In the genomic region with DNA sequence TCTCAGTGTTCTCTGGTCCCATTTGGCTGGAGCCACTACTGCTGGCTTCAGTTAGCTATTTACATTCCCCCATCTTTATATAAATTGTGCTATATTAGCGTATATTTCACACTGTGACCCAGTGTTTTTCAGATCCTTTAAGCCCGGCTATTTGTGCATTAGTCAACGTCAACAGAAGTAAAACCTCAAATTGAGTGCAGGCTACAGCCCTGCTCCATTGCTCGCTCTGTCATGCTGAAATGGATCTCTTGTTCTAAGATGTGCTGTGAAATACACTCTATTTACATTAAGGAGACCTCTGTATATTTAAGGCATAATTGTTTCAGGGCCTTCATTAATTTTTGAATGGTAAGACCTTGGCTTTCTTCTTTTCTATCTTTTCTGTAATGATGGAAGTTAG, we compare ENCODE assay signal across 26 mouse cellular contexts.
DNase-seq lines count a peak whose midpoint lies in the region; ATAC-seq and TF ChIP-seq lines count a peak whose summit lies in the region.
"Had no signal": no experiment of that assay in that cellular context is flagged by ENCODE, and none has a peak within 500 bp of the region (broad histone marks: within the 10 kb centered on the region; RNA-seq: fewer than 3 reads in every experiment).

No protein-coding gene starts in this region.

- no peak overlapping the region for H3K4me3 ChIP-seq in embryonic facial prominence, embryonic 14.5 days (ENCODE audit: low read depth, low read length)
- H3K4me3 ChIP-seq in embryonic facial prominence, embryonic 10.5 days = no peak overlapping the region
- H3K4me3 ChIP-seq in intestine, embryonic 16.5 days (ENCODE audit: low read length) = no peak overlapping the region
- no peak overlapping the region for H3K4me3 ChIP-seq in intestine, embryonic 15.5 days (replicated peaks)
- no peak overlapping the region for H3K4me3 ChIP-seq in stomach, embryonic 14.5 days (ENCODE audit: low read depth, low read length)
- H3K4me3 ChIP-seq in stomach, postnatal 0 days (ENCODE audit: low read depth, low read length) = no peak overlapping the region
- H3K4me3 ChIP-seq: embryonic facial prominence, embryonic 15.5 days; gastrocnemius, adult 2 months; heart, embryonic 12.5 days; heart, embryonic 15.5 days had no signal

- H3K9me3 ChIP-seq in embryonic facial prominence, embryonic 14.5 days (ENCODE audit: control insufficient read depth, low read length) = no peaks in the 10 kb centered on the region
- no peaks in the 10 kb centered on the region for H3K9me3 ChIP-seq in embryonic facial prominence, embryonic 10.5 days
- H3K9me3 ChIP-seq in intestine, embryonic 16.5 days (ENCODE audit: control insufficient read depth, low read length) = no peaks in the 10 kb centered on the region
- H3K9me3 ChIP-seq in intestine, embryonic 15.5 days = no peaks in the 10 kb centered on the region
- H3K9me3 ChIP-seq in stomach, embryonic 14.5 days (ENCODE audit: control insufficient read depth, low read depth, low read length) = no peaks in the 10 kb centered on the region
- H3K9me3 ChIP-seq in stomach, postnatal 0 days (ENCODE audit: control insufficient read depth, low read length) = no peaks in the 10 kb centered on the region
- H3K9me3 ChIP-seq: embryonic facial prominence, embryonic 15.5 days; heart, embryonic 12.5 days; heart, embryonic 15.5 days had no signal

- H3K4me1 ChIP-seq in embryonic facial prominence, embryonic 14.5 days (ENCODE audit: control insufficient read depth, insufficient read depth, low read length) = peaks cover 12% of the 10 kb centered on the region; the same call in 1 of the 2 replicates
- 0 out of 2 replicates have a peak, but pooled peaks cover 6% of the 10 kb centered on the region for H3K4me1 ChIP-seq in embryonic facial prominence, embryonic 10.5 days
- peaks cover 6% of the 10 kb centered on the region for H3K4me1 ChIP-seq in intestine, embryonic 16.5 days (ENCODE audit: control insufficient read depth, insufficient read depth, low read length)
- 0 out of 2 replicates have a peak, but pooled peaks cover 7% of the 10 kb centered on the region for H3K4me1 ChIP-seq in intestine, embryonic 15.5 days (replicated peaks)
- H3K4me1 ChIP-seq in stomach, embryonic 14.5 days (ENCODE audit: control insufficient read depth, insufficient read depth, low read length) = peaks cover 12% of the 10 kb centered on the region; the same call in 1 of the 2 replicates
- no peaks in the 10 kb centered on the region for H3K4me1 ChIP-seq in stomach, postnatal 0 days (replicated peaks; ENCODE audit: control insufficient read depth, insufficient read depth)
- H3K4me1 ChIP-seq: embryonic facial prominence, embryonic 15.5 days had no signal

- 61% methylated on average over 4 of the region's 4 CpGs for WGBS in embryonic facial prominence, embryonic 14.5 days
- 85% methylated on average over 4 of the region's 4 CpGs for WGBS in embryonic facial prominence, embryonic 10.5 days
- WGBS in intestine, embryonic 16.5 days = 56% methylated on average over 4 of the region's 4 CpGs
- 48% methylated on average over 4 of the region's 4 CpGs for WGBS in intestine, embryonic 15.5 days
- 34% methylated on average over 4 of the region's 4 CpGs for WGBS in stomach, embryonic 14.5 days
- 38% methylated on average over 4 of the region's 4 CpGs for WGBS in stomach, postnatal 0 days

- no peak for ATAC-seq in embryonic facial prominence, embryonic 14.5 days (ENCODE audit: low read depth)
- peak; percentile 55; the same call in 1 of the 2 replicates for ATAC-seq in intestine, embryonic 16.5 days
- no peak for ATAC-seq in intestine, embryonic 15.5 days
- ATAC-seq in stomach, embryonic 14.5 days (ENCODE audit: insufficient number of reproducible peaks, insufficient read depth, low FRiP score, low read depth) = 0 out of 2 replicates have a peak, but pooled peaks have one; percentile 23
- ATAC-seq in stomach, postnatal 0 days (ENCODE audit: low FRiP score, low TSS enrichment) = no peak
- ATAC-seq: activated CD4-positive, CD25-positive, alpha-beta regulatory T cell, adult 4 months; forebrain, embryonic 14.5 days; forebrain, postnatal 0 days; hindbrain, postnatal 0 days had no signal

- H3K4me2 ChIP-seq in embryonic facial prominence, embryonic 14.5 days (ENCODE audit: low read depth, low read length) = no peak overlapping the region
- no peak overlapping the region for H3K4me2 ChIP-seq in intestine, embryonic 16.5 days (ENCODE audit: low read depth, low read length)
- no peak overlapping the region for H3K4me2 ChIP-seq in intestine, embryonic 15.5 days (replicated peaks)
- H3K4me2 ChIP-seq in stomach, embryonic 14.5 days (replicated peaks; ENCODE audit: low read depth, low read length) = no peak overlapping the region
- no peak overlapping the region for H3K4me2 ChIP-seq in stomach, postnatal 0 days (replicated peaks; ENCODE audit: low read depth)
- H3K4me2 ChIP-seq: embryonic facial prominence, embryonic 15.5 days; heart, embryonic 12.5 days; heart, embryonic 15.5 days; hindbrain, embryonic 14.5 days had no signal

- no peak for TF ChIP-seq CTCF in stomach, postnatal 0 days (IDR thresholded peaks at IDR 0.05; ENCODE audit: low read depth)

- no peaks in the 10 kb centered on the region for H3K27me3 ChIP-seq in embryonic facial prominence, embryonic 14.5 days (replicated peaks; ENCODE audit: control insufficient read depth, insufficient read depth, low read length)
- no peaks in the 10 kb centered on the region for H3K27me3 ChIP-seq in embryonic facial prominence, embryonic 10.5 days (replicated peaks; ENCODE audit: low read depth, poor library complexity, severe bottlenecking)
- no peaks in the 10 kb centered on the region for H3K27me3 ChIP-seq in intestine, embryonic 16.5 days (replicated peaks; ENCODE audit: control insufficient read depth, insufficient read depth, low read length)
- H3K27me3 ChIP-seq in intestine, embryonic 15.5 days (replicated peaks) = no peaks in the 10 kb centered on the region
- H3K27me3 ChIP-seq in stomach, embryonic 14.5 days (ENCODE audit: control insufficient read depth, insufficient read depth, low read length) = no peaks in the 10 kb centered on the region
- no peaks in the 10 kb centered on the region for H3K27me3 ChIP-seq in stomach, postnatal 0 days (ENCODE audit: control insufficient read depth, insufficient read depth, low read length)
- H3K27me3 ChIP-seq: embryonic facial prominence, embryonic 15.5 days; heart, embryonic 12.5 days; heart, embryonic 15.5 days had no signal

- no peaks in the 10 kb centered on the region for H3K36me3 ChIP-seq in embryonic facial prominence, embryonic 14.5 days (ENCODE audit: control insufficient read depth, insufficient read depth, low read length)
- H3K36me3 ChIP-seq in embryonic facial prominence, embryonic 10.5 days (replicated peaks) = no peaks in the 10 kb centered on the region
- no peaks in the 10 kb centered on the region for H3K36me3 ChIP-seq in intestine, embryonic 16.5 days (ENCODE audit: control insufficient read depth, insufficient read depth, low read length)
- no peaks in the 10 kb centered on the region for H3K36me3 ChIP-seq in intestine, embryonic 15.5 days
- no peaks in the 10 kb centered on the region for H3K36me3 ChIP-seq in stomach, embryonic 14.5 days (ENCODE audit: control insufficient read depth, insufficient read depth, low read length)
- no peaks in the 10 kb centered on the region for H3K36me3 ChIP-seq in stomach, postnatal 0 days (ENCODE audit: control insufficient read depth, insufficient read depth, low read length)
- H3K36me3 ChIP-seq: embryonic facial prominence, embryonic 15.5 days; heart, embryonic 12.5 days; heart, embryonic 15.5 days had no signal

- DNase-seq in embryonic facial prominence, embryonic 14.5 days (ENCODE audit: low spot score) = peak; percentile 22
- no peak for DNase-seq in embryonic facial prominence, embryonic 10.5 days (ENCODE audit: low spot score)
- DNase-seq in stomach, postnatal 0 days (ENCODE audit: low spot score) = no peak
- DNase-seq: adrenal gland, adult 8-10 months; adrenal gland, postnatal 25 days; cerebellum, adult 11-12 months; cerebellum, adult 8-10 months; cerebellum, postnatal 10 days; cerebellum, postnatal 36 days; embryo, embryonic 11 days; forebrain, postnatal 0 days; gastrocnemius, adult 2 months; gastrocnemius, postnatal 14 days; heart, adult 18-20 months; heart, postnatal 10 days; heart, postnatal 36 days had no signal

- no peak overlapping the region for H3K27ac ChIP-seq in embryonic facial prominence, embryonic 14.5 days (replicated peaks; ENCODE audit: low read depth, low read length)
- no peak overlapping the region for H3K27ac ChIP-seq in embryonic facial prominence, embryonic 10.5 days (replicated peaks)
- H3K27ac ChIP-seq in intestine, embryonic 16.5 days (ENCODE audit: low read length) = no peak overlapping the region
- H3K27ac ChIP-seq in intestine, embryonic 15.5 days = no peak overlapping the region
- no peak overlapping the region for H3K27ac ChIP-seq in stomach, embryonic 14.5 days (ENCODE audit: low read length)
- no peak overlapping the region for H3K27ac ChIP-seq in stomach, postnatal 0 days (replicated peaks)
- H3K27ac ChIP-seq: embryonic facial prominence, embryonic 15.5 days; gastrocnemius, adult 2 months; heart, embryonic 15.5 days; hindbrain, embryonic 14.5 days; hindbrain, postnatal 0 days had no signal

- no peak for TF ChIP-seq EP300 in stomach, postnatal 0 days (optimal IDR thresholded peaks at IDR 0.05)

- no peak overlapping the region for H3K9ac ChIP-seq in embryonic facial prominence, embryonic 14.5 days (ENCODE audit: low read depth, low read length)
- no peak overlapping the region for H3K9ac ChIP-seq in intestine, embryonic 16.5 days (ENCODE audit: low read depth, low read length)
- H3K9ac ChIP-seq in intestine, embryonic 15.5 days = no peak overlapping the region
- H3K9ac ChIP-seq in stomach, embryonic 14.5 days (replicated peaks; ENCODE audit: low read depth, low read length) = no peak overlapping the region
- H3K9ac ChIP-seq in stomach, postnatal 0 days (ENCODE audit: low read length) = no peak overlapping the region
- H3K9ac ChIP-seq: embryonic facial prominence, embryonic 15.5 days; forebrain, postnatal 0 days; heart, embryonic 12.5 days; heart, embryonic 15.5 days; hindbrain, embryonic 14.5 days had no signal

Comparison
In these comparisons a context has a peak if more than half of its experiments do, and no peak if none do; other contexts are left out.
1. ATAC-seq: peak in intestine, embryonic 16.5 days (single experiment) and stomach, embryonic 14.5 days (single experiment); none in embryonic facial prominence, embryonic 14.5 days (single experiment), intestine, embryonic 15.5 days (single experiment) and stomach, postnatal 0 days (single experiment).